Mouse (Mus musculus) C2C12 (cell line): ENCODE data around the gene Dnhd1. TPM values are rescaled to one million over a fixed set of nuclear protein-coding genes. Genes with fewer than 3 reads are reported as not detected.
A peak's percentile ranks its signal among the peaks of the same experiment; 100 is the strongest.

ENCODE experiments used
- H3K27me3 ChIP-seq: one replicate; pipeline ENCODE4 v1.6.1; 2011; ENCODE audit not compliant: control insufficient read depth, insufficient read depth, insufficient read length
- H3K36me3 ChIP-seq: one replicate; pipeline ENCODE4 v1.6.1; 2011; ENCODE audit not compliant: control insufficient read depth, insufficient read depth
- H3K4me3 ChIP-seq: one replicate; pipeline ENCODE4 v1.5.1; 2011; ENCODE audit warnings: mild to moderate bottlenecking, control low read depth; ENCODE audit not compliant: poor library complexity, insufficient read depth, severe bottlenecking
- H3K79me2 ChIP-seq: one replicate; pipeline ENCODE4 v1.6.1; 2011; ENCODE audit not compliant: control insufficient read depth, insufficient read depth
- H3K79me3 ChIP-seq: one replicate; pipeline ENCODE4 v1.6.1; 2011; ENCODE audit warnings: low read depth, control low read depth
- H3ac ChIP-seq: one replicate; pipeline ENCODE3; 2011; ENCODE audit warnings: low read depth; ENCODE audit not compliant: control insufficient read depth, insufficient read length
- CEBPB ChIP-seq: IDR thresholded peaks from one replicate; pipeline ENCODE4 v1.6.1; 2011; ENCODE audit warnings: low read depth, mild to moderate bottlenecking, control low read depth, moderate library complexity
- CTCF ChIP-seq: IDR thresholded peaks from one replicate; pipeline ENCODE4 v1.5.1; 2011; ENCODE audit not compliant: control insufficient read depth, insufficient read depth, insufficient read length
- FOSL1 ChIP-seq: IDR thresholded peaks from one replicate; pipeline ENCODE4 v1.8.0; 2011; ENCODE audit warnings: mild to moderate bottlenecking, low read length; ENCODE audit not compliant: poor library complexity, insufficient read depth, severe bottlenecking
- MAX ChIP-seq: IDR thresholded peaks from one replicate; pipeline ENCODE4 v1.6.1; 2011; ENCODE audit warnings: mild to moderate bottlenecking, control low read depth
- MYOD1 ChIP-seq: IDR thresholded peaks from one replicate; pipeline ENCODE4 v1.6.1; 2011; ENCODE audit warnings: low read depth; ENCODE audit not compliant: control insufficient read depth, insufficient read length
- MYOG ChIP-seq: IDR thresholded peaks from one replicate; pipeline ENCODE4 v1.6.1; 2011; ENCODE audit not compliant: control insufficient read depth, insufficient read length; ENCODE audit errors: extremely low read depth
- USF1 ChIP-seq: IDR thresholded peaks from one replicate; pipeline ENCODE4 v1.6.1; 2011; ENCODE audit warnings: low read depth, mild to moderate bottlenecking, control low read depth, moderate library complexity
- polyA plus RNA-seq: library from polyadenylated mRNA; unstranded; fragments of >200 nt; fragmentation: generic; extraction: Trizol; gene quantifications from one replicate; pipeline ENCODE4 v1.2.1, GENCODE M21; 2012; ENCODE audit warnings: missing spikeins

The Dnhd1 gene
- polyA plus RNA-seq, 1 experiment, result 0.35 TPM

- H3K79me2 ChIP-seq, result peaks cover 11% of the 10 kb centered on the region
- peak within 1 kb of the TSS; percentile 86 for H3ac ChIP-seq
- peak within 1 kb of the TSS; percentile 50 for H3K4me3 ChIP-seq
- peaks cover 7% of the 10 kb centered on the region for H3K79me3 ChIP-seq
- peaks cover 4% of the 10 kb centered on the region for H3K27me3 ChIP-seq
- TF ChIP-seq MYOG, result no peak
- TF ChIP-seq USF1, result peak; percentile 99
- peaks cover 4% of the 10 kb centered on the region for H3K36me3 ChIP-seq
These were observed 101.1 kb downstream of the Dnhd1 start, which contains the start of gene Tpp1 for GRCm38 (mm10) chr7:105751491-105752433. TSS of gene Tpp1 (minus strand) at chr7:105752235.

DNA sequence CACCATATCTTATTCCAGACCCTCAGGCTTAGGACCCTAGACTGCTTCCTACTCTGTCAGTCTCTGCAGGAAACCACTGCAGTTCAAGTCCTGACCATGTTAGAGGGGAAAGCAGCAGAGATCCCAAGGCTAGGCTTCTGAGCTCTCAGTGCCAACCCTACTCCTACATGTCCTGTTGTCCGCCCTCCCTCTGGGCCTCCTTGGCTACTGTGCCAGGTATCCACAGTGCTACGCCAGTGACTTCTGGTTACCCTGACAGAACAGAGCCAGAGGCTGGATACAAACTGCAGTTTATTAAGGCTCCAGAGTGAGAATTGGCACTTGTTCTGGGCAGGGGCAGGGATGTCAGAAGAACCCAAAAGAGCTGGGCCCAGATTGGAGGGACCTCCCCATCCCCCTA lies 102.1 kb downstream of the Dnhd1 start:
- Histone ChIP-seq H3ac (no peak overlapping the region), H3K4me3 (no peak overlapping the region), H3K79me2 (peaks cover 11% of the 10 kb centered on the region), H3K79me3 (peaks cover 7% of the 10 kb centered on the region), H3K27me3 (peaks cover 4% of the 10 kb centered on the region), H3K36me3 (peaks cover 4% of the 10 kb centered on the region)
- TF ChIP-seq USF1, result no peak
- TF ChIP-seq MAX, result no peak

- peaks cover 4% of the 10 kb centered on the region for H3K27me3 ChIP-seq
- no peak for TF ChIP-seq CEBPB
- no peak for TF ChIP-seq USF1
- TF ChIP-seq MYOD1, result no peak
- H3K79me3 ChIP-seq, result peaks cover 7% of the 10 kb centered on the region
- no peak overlapping the region for H3ac ChIP-seq
- peaks cover 11% of the 10 kb centered on the region for H3K79me2 ChIP-seq
- H3K4me3 ChIP-seq, result no peak overlapping the region
- H3K36me3 ChIP-seq, result no peaks in the 10 kb centered on the region
These were observed 102.7 kb downstream of the Dnhd1 start for GRCm38 (mm10) chr7:105753281-105753680.

- H3K36me3 ChIP-seq, result no peaks in the 10 kb centered on the region
These were observed 111.3 kb downstream of the Dnhd1 start for GRCm38 (mm10) chr7:105761813-105762484.

GRCm38 (mm10) chr7:105762517-105763270 lies 112.1 kb downstream of the Dnhd1 start:
- H3K4me3 ChIP-seq, result no peak overlapping the region
- no peaks in the 10 kb centered on the region for H3K79me2 ChIP-seq
- TF ChIP-seq MAX (no peak), CTCF (no peak), FOSL1 (no peak), CEBPB (no peak), MYOD1 (no peak), MYOG (no peak), USF1 (no peak)
- H3K79me3 ChIP-seq, result no peaks in the 10 kb centered on the region
- H3ac ChIP-seq, result no peak overlapping the region
- H3K36me3 ChIP-seq, result no peaks in the 10 kb centered on the region
- H3K27me3 ChIP-seq, result peaks cover 10% of the 10 kb centered on the region

More at GRCm38 (mm10) chr7:105761813-105762484, 111.3 kb downstream of the Dnhd1 start:
- Histone ChIP-seq H3K79me2 (no peaks in the 10 kb centered on the region), H3ac (no peak overlapping the region), H3K27me3 (peaks cover 10% of the 10 kb centered on the region), H3K79me3 (no peaks in the 10 kb centered on the region), H3K4me3 (no peak overlapping the region)
- no peak for TF ChIP-seq USF1
- no peak for TF ChIP-seq CEBPB
- no peak for TF ChIP-seq MYOD1
- no peak for TF ChIP-seq MAX

- TF ChIP-seq USF1 (no peak), MYOG (no peak), MYOD1 (no peak), MAX (no peak)
- Histone ChIP-seq H3K4me3 (no peak overlapping the region), H3K36me3 (no peaks in the 10 kb centered on the region), H3K79me2 (no peaks in the 10 kb centered on the region), H3K27me3 (peaks cover 5% of the 10 kb centered on the region), H3ac (no peak overlapping the region), H3K79me3 (no peaks in the 10 kb centered on the region)
These were observed 113.7 kb downstream of the Dnhd1 start for GRCm38 (mm10) chr7:105764331-105764730.
